Mouse (Mus musculus): ENCODE measurements around the gene Grasp.

Grasp gene

DNA sequence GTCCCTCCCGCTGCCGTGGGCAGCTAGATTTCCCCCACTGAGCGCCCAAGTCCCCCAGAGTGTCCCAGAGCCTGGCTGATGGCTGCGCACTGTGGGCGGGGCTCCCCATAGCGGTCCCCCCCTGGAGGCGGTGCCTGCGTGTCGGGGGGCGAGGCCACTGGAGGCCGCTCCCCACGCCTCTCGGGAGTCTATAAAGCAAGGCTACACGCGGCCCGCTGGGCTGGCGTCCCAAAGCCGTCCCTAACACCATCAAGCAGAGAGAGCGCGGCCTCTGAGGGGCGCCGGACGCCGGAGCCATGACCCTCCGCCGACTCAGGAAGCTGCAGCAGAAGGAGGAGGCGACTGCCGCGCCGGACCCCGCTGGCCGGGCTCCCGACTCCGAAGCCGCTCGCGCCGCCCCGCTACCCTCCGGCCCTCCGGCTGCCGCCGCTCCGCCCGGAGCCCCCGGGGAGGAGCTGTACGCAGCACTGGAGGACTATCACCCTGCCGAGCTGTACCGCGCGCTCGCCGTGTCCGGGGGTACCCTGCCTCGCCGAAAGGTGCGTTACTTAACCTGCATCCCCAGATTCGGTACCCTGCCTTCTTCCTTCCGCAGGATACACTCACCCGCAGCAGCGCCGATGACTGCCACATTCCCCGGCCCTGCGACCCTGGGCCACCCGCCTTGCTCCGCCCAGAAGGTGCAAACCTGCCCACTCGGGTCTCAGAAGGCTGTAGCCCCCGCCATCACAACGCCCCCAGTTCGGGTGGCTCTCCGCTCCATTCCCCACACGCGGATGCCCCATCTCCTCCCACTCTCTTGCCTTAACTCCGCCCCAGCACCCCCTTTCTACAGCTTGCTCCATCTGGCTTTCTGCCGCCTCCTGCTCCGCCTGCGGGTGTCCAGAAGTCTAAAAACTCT is at the start of gene Grasp:
Gene Grasp (plus strand): TSS at position 183 of the 901 bp plus-strand sequence.
- DNase-seq = peak; percentile 78

DNA sequence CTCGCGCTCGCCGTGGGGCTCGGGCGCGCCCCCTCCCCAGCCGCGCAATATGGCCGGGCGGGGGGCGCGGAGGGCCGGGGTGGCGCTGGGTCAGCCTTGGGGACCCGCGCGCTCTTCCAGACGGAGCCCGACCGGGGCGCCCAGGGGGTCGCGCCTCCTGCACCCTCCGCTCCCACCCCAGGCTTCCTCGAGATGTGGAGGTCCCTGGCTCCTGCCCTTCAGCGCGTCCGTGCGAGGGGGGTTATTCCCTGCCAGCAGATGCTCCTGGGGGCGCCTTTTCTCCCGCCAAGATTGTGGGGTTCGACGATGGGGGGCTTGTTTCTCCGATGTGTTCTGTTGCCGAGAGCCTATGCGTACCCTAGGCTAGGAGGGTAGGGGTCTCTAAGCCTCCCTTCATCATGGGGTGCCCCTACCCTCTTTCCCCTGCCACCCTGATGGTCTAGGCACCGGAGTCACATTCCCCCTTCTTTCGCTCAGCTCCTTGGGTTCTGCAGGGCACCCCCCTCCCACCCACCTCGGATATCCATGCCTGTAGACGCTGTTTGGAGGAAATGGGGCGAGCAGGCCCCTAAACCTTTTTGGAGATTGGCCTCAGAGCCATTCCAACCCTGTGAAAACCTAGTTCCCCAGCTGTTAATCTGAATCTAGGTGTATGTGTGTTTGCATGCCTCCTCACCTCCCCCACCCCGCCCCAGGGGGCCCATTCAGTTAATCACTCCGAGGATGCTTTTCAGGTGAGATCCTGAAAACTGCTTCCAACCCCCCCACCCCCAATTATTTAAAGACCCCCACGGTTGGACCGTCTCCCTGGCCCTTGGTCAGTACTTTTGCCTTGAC is 49.5 kb upstream of the Grasp start:
- DNase-seq = no peak

DNA sequence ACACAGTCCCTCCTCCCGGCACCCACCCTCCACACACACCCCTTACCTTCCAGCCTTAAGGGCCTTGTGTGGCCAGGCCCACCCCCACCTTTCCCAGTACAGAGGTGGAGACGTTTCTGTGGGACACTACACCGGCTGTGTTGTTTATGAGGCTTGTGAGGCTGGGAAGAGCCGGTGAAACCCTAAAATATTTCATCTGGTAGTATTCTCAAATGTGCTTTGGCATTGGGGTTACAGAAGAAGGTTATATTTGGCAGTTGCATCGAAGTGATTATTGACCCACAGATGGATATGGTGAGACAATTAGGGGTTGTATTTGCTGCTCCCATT is 48.9 kb upstream of the Grasp start:
- DNase-seq = no peak

DNA sequence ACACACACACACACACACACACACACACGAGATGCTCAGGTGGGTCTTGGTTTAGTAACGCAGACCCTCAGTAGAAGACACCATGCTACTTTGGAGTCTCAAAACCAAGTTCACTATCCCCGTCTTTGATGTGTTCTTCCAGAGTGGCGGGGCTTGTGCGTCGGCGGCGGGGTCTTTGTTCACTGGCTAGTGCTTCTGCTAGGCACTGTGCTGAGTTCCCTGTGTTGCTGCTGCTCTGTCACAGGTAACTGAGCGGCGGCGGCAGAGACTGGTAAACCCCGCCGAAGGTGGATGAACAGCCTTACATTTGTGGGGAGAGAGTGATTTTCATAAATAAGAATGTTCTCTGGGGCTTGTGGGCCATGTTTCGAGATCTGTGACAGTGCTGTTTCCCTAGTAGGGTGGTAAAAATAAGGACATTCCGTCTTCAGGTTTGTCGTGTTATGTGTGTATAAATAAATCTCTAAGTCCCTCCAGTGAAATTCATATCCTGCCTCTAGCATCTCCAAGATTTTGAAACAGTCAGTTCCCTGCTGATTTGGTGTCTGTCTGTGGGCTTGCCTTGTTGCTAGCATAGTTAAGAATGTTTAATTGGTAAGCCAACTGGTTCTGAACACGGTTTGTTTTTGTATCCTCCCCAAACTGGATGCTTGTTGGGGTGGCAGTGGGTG is 48.2 kb upstream of the Grasp start:
- no peak for DNase-seq

DNA sequence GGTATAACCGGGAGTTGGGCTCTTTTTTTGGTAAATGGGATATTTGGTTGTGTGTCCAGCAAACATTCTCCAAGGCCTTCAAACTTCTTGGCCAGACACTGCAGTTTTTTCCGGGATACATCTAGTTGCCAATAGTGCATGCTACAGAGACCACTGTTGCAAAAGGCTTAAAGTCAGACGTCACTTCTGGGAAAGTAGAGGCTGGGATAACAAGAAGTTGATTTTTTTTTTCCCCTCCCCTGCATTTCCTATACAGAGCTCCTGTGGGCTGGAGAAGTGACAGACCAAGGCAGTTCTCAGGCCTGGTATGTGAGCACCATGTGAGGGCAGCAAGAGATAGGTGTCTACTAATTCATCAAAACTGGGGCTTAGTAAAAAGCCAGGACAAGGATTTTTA is 47.7 kb upstream of the Grasp start:
- DNase-seq = no peak

DNA sequence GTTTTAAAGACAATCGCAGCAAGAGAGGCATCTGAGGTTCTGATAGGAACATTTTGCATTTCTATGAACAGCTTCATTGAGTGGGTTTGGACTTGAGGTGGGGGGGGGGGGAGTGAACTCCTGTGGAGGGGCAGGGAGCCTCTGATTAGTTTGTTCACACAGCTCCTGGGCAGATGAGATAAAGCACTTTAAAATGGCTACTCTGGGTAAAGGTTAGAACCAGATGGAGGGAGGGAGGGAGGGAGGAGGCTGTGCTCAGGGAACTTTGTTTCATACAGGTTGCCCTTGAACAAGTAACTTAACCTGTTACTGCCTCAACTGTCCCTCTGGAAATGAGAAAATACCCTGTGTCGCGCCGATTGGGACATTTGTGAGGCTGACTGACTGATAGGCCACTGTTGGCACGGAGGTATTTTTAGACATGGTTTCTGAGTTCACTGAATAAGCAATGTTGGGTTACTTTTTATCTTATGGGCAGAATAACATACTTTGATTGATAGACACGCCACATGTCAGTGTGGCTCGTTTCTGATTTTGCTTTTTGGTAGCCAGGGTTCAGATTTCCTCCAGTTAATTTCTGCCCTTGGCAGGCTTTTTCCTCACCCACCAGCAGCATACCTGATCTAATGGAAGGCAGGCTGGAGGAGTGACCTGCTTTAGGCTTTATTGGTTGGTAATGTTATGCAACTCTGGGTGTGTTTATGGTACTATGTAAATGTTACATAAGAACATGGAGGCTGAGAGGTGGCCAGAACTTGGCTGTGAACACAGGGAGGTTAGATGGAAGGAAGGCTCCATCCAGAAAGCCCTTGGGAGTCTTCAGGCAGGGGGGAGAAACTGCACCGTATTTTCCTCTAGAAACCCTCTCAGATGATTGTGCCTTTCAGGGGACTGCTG is 46.9 kb upstream of the Grasp start:
- peak; percentile 38 for DNase-seq

DNA sequence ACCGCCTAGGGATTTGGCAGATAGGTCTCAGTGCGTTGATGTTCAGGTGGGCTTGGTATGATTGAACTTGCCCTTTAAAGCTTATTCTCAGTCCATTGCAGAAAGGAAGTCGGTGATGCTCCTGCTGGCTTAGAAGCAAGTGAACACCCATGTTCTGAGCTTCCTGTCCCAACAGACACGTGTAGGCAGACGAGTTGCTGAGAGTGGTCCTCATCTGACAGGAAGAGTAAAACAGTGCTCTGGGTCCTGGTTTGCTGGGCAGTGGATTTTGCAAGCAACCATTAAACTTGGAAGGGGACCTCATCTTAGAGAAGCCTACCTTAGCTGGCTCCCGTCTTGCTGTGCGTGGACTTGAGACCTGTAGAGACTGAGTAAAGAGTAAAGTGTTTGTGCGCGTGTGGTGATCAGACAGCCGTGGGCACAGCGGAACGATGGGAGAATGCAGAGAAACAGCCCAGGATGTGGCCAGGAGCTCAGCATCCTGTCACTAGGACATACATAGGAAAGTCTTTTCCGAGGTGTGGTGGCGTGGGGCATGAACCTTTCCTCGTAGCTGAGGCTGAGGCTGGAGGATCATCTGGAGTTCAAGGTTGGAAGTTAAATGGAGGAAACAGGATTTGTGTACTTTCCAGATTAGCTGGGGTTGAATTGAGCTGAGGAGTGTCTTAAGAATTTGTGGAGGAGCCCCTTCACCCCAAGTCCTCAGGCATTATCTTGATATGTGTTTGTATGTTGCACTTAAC is 43.5 kb upstream of the Grasp start:
- DNase-seq = no peak

DNA sequence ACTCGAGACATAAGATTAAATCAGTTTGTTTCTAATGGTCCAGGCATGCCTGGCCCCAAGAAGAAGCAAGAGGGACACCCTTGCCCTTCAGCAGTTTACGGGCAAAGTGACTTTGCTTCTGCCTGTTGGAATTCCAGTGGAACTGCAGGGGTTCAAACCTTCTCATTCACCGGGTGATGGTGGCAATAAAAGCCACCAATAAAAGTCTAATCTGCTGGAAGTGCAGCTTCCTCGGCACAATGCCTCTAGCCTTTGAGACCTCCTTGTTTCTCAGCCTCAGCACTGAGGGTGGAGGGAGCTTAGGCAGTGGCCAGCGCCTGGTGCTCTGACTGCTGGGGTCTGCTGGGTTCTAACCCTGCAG is 42.9 kb upstream of the Grasp start:
- DNase-seq = no peak

DNA sequence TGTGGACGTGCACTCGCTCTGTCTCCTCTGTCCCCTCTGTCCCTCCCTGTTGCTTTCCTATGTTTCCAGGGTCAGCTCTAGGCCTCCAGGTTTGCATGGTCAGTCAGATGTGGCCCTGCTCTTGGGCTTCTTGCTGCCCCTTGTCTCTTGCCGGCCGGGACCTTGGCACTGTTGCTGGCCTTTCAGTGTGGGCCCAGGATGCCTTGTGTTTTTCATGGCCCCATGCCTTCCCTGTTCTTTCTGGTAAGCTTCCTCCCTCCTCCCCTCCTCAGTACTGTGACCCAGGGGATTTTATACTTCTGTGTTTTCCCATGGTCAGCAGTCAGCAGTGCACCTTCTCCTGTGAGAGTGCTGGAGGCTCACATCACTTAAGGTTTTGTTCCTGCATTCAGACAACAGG is 42.5 kb upstream of the Grasp start:
- DNase-seq = no peak

DNA sequence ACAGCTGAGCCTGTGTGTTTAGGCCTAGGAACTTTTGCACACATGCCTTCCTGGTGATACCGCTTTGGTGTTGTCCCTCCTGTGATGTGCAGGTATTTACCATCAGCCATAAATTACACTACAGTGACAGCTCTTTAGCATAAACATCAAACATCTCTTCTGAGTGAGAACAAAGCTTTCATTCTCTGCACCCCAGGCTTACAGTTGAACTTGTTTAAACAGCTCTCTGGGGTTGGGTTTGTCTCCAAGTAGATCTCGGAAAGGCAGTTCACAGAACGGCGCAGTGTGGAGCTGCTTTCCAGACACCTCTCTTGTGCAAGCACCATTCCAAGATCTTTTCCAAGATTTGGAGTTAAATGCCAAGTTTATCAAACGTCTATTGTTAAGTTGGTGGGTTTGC is 41.3 kb upstream of the Grasp start:
- DNase-seq = no peak

DNA sequence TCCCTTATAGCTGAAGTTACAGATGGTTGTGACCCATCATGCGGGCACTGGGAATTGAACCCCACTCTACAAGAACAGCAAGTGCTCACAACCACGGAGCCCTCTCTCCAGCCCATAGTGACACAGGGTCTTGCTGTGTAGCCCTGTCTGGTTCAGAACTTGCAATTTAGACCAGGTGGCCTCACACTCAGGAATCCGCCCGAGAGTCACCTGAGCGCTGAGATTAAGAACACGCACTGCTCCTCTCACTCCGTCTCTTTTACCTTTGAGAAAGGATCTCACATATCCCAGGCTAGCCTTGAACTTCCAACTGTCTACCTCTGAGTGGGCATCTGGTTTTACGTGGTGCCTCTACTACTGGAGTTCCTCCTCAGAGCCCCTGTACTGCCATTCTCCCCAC is 39.7 kb upstream of the Grasp start:
- no peak for DNase-seq

DNA sequence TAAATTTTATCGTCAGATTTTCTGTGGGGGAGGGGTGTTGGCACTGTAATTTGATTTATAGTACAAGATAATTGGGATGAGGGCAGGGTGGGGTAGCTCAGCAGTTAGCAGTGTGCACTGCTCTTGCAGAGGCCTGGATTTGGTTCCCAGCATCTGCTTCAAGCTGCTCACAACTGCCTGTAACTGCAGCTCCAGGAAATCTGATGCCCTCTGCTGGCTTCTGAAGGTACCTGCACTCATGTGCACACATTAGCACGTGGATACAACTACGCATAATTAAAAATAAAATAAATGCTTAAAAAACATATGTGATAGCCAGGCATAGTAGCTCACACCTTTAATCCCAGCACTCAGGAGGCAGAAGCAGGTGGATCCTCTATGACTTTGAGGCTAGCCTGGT is 38.4 kb upstream of the Grasp start:
- no peak for DNase-seq

DNA sequence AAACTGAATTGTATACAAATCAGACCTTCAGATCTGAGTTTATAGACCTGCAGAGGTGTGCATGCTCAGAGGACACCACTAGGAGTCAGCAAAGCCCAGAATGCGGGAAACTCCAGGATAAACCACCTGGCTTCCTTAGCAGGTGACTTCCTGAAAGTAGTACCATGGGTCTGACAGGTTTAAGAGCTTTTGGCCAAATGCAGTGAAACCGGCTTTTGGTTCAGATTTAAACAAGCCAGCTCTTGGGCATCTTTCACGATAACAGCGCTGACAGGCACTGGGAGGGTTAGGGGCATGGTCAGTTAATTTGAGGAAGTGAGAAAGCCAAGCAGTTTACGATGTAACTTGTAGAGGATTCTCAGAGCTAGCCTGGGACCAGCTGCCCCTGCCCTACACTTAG is 36.1 kb upstream of the Grasp start:
- DNase-seq = no peak

DNA sequence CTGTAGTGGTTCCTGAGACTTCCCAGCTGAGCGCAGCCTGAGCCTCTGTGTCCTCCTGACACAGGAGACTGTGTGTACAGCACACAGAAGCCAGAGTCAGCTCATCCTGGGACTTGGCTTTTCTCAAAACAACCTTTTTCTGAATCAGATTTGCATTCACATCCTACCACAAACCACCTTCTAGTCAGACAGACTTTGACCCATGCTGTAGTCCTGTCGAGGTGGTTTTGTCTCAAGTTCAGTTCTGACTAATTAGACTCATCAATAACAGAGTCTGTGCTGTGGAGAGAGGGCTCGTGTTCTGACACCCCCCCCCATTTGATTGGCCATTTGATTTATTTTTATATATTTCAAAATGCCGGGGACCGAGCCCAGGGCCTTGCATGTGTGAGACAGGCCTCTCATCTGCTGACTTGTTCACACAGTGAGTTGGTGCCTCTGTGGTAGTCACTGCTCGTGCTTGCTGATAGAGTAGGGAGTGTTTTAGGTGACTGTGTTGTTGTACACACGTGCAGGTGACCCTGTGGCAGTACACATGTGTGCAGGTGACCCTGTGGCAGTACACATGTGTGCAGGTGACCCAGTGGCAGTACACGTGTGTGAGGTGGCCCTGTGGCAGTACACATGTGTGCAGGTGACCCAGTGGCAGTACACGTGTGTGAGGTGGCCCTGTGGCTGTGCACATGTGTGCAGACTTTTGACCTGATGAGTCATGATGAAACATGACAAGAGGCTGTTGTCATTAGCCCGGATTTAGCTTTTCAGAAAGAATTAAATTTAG is 33.8 kb upstream of the Grasp start:
- no peak for DNase-seq

DNA sequence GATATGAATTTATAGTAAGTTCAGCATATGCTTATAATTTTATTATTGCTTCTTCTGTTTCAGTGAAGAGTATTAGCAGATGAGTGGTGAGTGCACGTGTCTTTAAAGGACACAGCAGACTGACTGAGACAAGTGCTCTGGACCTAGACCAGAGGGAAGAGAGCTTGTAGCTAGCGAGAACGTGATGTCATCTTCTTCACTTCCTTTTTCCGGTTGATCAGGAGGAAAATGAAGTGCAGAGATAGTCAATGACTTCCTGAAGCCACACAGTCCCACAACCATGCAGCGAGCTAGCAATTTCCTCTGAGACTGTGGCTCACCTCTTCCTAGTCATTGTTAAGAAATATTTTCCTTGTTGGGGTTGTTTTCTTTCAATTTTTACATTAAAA is 33.2 kb upstream of the Grasp start:
- no peak for DNase-seq

DNA sequence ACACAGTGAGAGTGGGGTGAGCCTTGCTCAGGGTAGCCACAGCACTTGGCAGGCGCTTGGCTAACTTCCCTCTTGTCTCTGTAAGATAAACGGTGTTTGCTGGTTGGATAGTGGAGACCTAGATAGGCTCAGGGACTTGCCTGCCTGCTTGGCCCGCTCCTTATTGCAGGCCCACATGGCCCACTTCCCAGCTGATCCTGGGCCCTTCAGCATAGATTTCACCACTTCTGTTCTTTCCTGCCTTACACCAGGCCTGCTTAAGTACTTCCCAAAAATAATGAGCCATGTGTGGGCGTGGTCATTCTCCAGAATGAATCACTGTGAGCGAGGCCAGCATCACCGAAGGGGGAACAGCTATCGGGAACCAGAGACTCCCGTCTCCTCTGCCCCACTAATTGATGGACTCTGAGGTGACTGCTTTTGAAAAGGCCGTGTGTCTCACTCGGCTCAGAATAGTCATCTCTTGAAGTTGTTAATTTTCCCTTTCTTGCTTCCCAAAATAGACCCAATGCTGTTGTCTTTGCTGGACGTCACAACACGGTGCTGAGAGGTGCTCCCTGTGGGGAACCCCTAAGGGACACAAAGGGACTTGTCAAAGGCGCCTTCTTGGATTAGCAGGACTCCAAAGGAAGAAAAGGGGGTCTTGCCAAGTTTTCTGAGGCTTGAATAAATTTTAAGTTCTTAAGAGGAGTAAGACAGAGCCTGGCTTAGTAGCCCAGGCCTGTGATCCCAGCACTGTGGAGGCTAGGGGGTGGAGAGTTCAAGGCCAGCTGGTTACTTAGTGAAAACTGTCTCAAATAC is 32.3 kb upstream of the Grasp start:
- peak; percentile 13 for DNase-seq

DNA sequence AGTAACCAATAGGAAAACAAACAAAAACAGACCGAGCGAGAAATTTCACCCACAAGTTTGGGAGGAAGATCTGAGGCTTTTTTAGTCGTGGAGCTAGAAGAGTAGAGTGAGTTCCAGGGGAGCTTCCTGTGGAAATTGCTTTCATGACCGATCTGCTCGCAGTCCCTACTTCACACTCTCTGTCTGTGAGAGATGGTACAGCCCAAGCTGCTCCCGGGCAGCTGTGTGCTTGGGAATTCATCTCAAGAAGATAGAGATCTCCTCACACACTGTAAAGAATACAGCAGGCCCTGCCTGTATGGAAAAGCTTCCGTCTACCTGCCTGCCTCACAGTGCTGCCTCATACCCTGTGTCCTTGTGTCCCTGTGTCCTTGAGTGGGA is 31.7 kb upstream of the Grasp start:
- DNase-seq = no peak

DNA sequence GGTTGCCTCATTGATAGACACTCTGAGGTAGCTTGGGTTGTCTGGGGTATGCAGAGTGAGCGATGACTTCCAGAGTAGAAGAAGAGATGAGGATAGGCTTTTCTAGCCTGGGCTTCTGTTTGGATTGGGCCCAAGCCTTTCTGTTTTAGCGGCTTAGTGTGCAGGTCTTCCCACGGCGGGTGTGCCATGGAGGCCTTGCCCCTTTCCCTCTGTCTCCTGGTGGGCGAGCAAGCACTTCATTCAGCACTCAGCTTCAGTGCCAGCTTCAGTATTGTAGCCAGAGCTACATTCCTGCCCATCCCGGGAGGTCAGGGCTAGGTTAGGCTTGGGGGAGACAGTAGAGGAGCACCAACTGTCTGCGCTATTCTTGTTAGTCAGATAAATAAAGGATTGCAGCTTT is 31.3 kb upstream of the Grasp start:
- no peak for DNase-seq

DNA sequence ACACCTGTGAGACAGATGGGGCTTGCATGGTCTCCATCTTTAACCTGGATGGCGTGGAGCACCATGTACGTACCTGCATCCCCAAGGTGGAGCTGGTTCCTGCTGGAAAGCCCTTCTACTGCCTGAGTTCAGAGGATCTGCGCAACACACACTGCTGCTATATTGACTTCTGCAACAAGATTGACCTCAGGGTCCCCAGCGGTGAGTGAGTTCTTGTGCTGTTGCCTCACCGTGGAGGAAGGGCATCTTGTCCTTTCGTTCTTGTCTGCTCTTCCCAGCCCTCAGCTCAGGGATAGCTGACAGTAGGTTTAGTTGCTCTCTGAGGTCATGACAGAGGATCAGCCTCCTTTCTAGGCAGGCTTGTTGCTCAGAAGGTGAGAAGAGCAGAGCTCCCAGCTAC is 30.0 kb upstream of the Grasp start:
- no peak for DNase-seq

Measured in liver (tissue).